Mouse (Mus musculus) bone marrow, adult 2 months (tissue): Measurements from ENCODE around the gene Pex11g.

Experiments used
- CTCF ChIP-seq: fragments of 200-500 bp; IDR thresholded peaks from 2 replicates; pipeline ENCODE4 v1.5.1; 2011; ENCODE audit warnings: low read length, control low read depth; ENCODE audit not compliant: control insufficient read depth, insufficient read depth
- POLR2A ChIP-seq: fragments of 200-500 bp; IDR thresholded peaks from 2 replicates; pipeline ENCODE4 v1.6.1; 2011; ENCODE audit warnings: low read depth, mild to moderate bottlenecking, control low read depth, low read length, borderline replicate concordance; ENCODE audit not compliant: control insufficient read depth

- no peak for TF ChIP-seq POLR2A
- TF ChIP-seq CTCF, result no peak
Measured at GRCm38 (mm10) chr8:3496428-3496748, 28.9 kb upstream of the Pex11g start.
